Mouse (Mus musculus) monocyte, adult 2 months (primary cell): ENCODE data around the gene Phf12.

ENCODE experiments used
- DNase-seq, 2 experiments: peaks; one replicate each; pipeline ENCODE4 v3.0.0; 2022; ENCODE audit warnings: low spot score in 2 of 2, low read depth in 1 of 2

The Phf12 gene

DNA sequence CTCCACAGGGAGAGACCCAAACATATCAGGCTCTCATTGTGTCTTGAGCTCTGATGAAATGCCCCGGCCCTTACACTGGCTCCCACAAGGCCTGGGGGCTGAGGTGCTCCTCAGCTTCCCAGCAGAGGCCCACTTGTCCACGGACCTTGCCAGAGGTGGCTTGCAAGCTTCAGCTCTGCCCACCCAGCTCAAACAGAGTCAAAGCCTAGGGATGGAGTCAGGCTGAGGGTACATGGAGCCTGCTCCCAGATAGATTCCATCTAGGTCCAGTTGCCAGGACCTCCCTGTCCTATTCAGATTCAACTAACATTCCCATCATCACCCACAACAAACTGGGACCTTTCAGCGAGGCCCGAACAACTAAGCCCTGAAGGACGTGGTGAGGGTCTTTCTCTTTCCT, 89.4 kb downstream of the Phf12 start:
- DNase-seq = no peak

DNA sequence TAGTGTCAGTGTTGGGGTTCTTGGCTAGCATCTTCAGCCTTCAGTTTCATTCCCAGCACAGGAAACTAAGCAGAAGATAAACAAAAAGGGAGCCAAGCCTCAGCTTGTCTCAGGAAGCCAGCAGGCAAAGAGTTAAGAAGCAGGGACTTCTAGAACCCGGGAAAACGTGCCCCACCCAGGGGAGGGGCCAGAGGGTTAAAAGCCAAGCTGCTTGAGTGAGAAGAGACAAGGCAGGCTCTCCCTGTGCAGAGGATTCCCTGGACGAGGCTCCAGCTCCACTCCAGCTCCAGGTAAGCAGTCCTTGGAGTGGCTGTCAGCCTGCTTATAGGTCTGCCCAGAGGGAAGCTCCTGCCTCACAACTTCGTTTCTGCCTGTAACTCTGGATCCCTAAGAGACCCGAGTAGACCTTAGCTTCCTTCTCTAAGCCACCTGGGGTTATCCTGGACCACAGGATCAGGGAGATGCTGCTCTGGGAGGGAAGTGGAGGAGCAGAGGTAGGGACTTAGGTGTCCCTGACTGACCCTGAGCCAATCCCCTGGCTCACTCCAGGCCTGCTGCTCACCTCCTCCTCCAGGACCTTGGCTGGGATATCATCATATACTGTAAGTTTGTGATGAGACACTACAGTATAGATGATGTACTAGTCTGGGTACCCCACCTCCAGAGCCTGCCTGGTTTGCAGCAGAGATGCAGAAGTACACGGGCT, 90.0 kb downstream of the Phf12 start:
- DNase-seq = no peak

DNA sequence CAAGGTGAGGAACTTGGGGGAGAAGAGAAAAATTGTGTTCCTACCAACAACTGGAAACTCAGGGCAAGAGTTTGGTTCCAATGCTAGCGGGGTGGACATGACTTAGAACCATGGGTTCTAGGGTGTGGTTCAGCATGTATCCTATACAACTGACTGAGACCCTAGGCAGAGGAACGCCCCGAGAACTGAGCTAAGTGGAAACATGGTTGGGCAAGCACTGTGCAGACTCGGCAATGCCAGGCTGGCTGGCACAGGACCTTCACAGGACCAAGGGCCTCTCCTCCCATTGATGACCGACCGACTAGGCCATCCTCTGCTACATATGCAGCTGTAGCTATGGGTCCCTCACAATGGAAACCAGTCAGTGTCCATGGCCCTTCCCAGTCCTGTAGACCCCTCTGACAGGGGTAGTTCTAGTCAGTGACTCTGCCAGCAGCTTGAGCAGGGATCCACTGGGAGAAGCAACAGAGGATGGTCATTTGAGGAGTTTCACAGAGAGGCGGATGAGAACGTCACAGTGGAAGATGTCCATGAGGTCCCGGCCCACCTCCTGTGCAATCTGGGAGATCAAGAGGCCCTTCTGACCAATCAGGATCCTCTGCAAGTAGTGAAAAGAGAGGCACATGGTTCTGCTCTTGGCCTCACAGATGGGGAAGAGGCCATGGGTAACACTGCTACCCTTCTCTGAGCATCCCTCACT, 91.2 kb downstream of the Phf12 start:
- DNase-seq = no peak

DNA sequence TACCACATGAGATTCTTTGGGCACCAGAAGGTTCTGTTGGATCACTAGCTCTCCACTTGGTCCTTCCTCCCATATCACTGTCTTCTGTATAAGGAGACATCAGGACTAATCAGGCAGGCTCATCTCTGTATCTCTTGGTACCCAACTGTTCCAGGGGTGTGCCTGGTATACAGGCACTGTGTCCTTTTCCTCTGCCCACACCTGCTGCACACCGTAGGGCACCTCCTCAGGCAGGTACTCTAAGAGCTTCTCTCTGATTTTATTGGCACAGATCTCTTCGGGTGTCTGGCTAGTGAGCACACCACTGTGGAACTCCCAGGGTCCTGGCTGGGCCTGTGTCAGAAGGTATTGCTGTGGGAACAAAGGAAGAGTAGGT, 91.7 kb downstream of the Phf12 start:
- DNase-seq = no peak

DNA sequence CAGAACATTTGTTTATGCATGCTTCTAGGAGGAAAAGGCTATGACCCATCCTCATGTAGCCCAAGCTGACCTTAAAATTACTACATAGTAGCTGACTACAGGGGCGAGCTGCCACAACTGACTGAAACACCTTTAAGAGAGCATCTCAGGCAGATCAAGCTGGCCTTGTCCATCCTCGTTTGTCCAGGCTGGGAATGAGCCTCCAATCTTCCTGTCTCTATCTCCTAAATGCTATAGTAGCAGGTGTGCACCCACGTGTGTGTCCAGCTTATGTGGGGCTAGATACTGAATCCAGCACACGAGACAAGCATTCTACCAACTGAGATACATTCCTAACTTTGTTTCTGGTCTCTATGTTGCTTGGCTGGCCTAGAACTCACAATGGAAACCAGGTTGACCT, 92.1 kb downstream of the Phf12 start:
- no peak for DNase-seq
